Mouse (Mus musculus) 416B (cell line): Measurements from ENCODE around the gene Pafah2.
A peak's percentile ranks its signal among the peaks of the same experiment; 100 is the strongest.
"Not testable (repeated sequence)": the region's sequence is repeated elsewhere in the genome, so short reads cannot be mapped to it uniquely, and the experiment has no call there.

Experiments used
- DNase-seq: peaks from one replicate; pipeline ENCODE4 v3.0.0; 2011; ENCODE audit warnings: low read depth

The Pafah2 gene

DNA sequence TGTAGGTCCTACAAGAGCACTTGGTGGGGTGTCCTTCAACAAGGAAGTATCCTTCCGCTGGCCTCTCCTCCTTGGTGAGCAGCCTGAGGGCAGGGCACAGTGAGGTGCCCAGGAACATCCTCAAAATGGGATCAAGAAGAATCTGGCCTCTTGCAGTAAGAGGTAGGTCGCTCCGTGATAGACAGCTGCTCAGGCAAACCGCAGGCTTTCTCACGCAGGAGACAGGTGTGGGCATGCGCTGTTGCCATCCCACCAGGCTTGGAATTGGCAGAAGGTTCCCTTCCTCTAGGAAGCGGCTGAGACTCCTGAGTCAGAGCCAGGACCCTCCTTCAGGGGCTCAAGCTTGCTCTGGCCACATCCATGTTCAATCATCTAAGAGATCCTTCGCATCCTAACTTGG is 22.8 kb upstream of the Pafah2 start:
- no peak for DNase-seq

DNA sequence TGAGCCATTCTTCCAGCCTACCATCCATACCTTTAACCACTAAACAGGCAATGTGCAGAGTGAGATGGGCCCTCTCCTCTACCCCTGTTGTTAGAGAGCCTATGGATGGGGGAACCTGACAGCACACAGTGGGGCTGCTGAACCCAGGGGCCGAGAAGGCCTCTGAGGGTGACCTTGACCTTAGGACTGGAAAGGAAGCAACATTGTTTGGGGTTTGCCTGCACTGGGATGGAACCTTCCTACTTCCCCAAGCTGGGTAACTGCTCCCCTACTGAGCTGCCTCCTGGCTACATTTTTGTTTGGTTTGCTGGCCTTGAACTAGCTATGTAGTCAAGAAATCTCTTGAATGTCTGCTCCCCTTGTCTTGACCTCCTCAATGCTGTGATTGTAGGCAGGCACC is 21.8 kb upstream of the Pafah2 start:
- DNase-seq = no peak

DNA sequence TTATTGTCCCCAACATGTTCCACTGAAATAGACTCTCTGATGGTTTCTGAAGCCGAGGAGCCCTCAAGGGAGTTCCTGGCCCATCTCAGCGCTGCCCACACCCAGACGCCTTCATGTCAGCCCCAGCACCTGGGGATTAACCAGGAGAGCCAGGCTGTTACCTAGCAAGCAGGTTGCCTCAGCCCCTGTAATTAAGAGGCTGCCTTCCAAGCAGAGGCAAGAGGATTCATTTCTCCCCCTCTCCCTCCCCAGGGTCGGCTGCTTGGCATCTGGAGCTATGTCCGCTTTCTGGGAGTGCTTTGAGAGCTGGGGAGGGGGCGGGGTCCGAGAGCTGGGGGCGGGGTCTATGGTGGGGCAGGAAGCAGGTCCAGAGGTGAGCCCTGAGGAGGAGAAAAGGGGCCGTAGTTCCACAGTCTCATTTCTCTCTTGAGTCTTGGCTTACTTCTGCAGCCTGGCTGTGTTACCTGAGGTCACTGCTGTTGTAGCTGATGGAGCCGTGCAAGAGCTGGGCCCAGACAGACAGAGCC is 18.0 kb upstream of the Pafah2 start:
- no peak for DNase-seq

DNA sequence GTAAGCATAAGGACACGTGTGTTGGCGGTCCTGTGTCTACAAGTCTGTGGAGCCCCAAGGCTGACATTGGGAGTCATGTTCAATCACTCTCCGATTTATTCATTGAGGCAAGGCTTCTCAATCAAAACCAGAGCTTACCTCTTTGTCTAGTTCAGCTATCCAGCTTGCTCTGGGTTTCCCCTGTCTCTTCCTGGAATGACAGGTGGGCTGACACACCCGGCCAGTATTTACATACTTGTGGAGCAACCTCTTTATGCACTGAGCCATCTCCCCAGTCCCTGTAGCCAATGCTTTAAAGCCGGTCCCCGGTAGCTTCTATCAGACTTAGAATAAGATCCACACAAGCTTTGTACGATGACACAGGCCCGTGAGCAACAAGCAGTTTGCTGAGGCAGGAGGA is 16.6 kb upstream of the Pafah2 start:
- no peak for DNase-seq

DNA sequence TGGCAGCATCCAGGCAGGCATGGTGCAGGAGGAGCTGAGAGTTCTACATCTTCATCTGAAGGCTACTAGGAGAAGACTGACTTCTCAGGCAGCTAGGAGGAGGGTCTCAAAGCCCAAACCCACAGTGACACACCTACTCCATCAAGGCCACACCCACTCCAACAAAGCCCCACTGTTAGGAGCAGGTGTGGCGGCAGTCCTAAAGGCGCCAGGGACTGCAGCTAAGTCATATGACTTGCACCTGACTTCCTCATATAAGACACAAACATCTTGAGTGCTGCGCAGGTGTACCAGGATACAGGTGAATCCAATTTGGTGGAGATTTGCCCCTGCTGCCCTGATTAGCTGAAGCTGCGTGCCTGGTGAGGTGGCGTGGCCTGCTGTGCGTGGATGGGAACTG is 12.4 kb upstream of the Pafah2 start, which contains the start of gene Extl1:
TSS of gene Extl1 (minus strand) at position 101 of the 400 bp plus-strand sequence.
- not testable (repeated sequence) for DNase-seq

DNA sequence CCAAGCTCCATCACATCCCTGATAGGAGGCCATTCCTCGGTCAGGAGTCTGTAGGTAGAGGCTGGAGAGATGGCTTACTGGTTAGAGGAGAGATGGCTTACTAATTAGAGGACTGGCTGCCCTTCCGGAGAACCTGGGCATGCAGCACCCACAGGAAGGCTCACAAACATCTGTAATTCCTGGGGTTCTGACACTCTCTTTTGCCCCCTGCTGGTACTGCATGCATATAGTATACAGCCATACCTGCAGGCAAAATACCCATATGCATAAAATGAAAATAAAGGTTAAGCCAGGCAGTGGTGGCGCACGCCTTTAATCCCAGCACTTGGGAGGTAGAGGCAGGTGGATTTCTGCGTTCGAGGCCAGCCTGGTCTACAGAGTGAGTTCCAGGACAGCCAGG is 8.9 kb upstream of the Pafah2 start:
- DNase-seq = peak; percentile 42

DNA sequence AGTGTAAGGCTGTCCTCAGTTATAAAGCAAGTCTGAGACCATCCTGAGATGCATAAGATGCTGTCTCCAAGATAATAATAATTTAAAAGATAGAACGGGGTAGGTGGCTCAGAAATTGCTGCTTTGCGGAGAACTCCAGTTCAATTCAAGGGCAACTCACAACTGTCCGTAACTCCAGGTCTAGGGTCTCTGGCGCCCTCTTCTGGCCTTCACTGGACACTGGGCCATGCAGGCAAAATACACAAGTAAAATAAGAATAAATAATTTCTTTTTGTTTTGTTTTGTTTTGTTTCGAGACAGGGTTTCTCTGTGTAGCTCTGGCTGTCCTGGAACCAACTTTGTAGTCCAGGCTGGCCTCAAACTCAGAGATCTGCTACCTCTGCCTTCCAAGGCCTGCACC is 7.7 kb upstream of the Pafah2 start:
- DNase-seq = peak; percentile 84

DNA sequence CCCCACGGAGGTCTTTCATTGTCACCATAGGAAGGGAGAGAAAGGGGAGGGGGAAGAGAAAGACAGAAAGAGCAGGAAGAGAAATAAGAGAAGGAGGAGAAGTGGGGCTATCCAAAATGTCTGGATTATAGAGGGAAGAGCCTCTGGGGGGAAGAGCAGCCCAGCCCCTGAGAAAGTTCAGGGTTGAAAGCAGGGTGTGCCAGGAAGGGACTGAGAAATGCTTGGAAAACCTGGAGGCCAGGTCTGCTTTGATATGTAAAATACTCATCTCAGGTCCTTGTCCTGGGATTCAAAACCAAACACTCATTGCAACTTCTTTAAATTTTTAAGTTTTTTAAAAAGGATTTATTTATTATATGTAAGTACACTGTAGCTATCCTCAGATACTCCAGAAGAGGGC is 4.5 kb upstream of the Pafah2 start:
- DNase-seq = no peak

DNA sequence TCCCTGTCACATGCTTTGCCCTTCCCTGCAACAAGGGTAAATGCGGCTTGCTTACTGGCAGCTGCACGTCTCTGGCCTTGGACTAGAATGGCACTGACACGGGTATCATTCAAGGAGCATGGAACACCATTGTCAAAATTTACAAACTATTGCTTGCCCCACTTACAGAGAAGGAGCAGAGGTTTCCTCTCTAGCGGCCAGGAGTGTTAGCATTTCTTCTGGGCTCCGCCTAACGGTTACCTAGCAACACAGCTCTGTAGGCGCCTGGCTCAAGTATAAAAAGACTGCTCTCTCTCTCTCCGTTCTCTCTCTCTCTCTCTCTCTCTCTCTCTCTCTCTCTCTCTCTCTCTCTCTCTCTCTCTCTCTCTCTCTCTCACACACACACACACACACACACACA is 3.5 kb upstream of the Pafah2 start:
- peak; percentile 27 for DNase-seq

DNA sequence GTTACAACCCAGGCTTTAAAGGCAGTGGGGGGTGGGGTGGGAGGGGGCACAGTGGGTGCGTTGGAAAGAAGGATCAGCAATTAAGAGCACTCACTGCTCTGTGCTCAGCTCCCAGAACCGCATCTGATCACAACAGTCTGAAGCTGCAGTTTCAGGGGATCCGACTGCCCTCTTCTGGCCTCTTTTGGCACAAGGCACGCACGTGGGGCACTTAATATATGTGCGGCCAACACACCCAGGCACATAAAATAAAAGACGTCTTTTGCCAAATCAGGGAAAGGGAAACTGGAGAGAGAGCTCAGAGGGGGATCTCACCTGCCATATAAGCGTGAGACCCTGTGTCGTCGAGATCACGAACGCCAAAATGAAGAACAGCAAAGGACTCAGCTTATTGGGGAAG is 3.1 kb upstream of the Pafah2 start:
- DNase-seq = peak; percentile 36

DNA sequence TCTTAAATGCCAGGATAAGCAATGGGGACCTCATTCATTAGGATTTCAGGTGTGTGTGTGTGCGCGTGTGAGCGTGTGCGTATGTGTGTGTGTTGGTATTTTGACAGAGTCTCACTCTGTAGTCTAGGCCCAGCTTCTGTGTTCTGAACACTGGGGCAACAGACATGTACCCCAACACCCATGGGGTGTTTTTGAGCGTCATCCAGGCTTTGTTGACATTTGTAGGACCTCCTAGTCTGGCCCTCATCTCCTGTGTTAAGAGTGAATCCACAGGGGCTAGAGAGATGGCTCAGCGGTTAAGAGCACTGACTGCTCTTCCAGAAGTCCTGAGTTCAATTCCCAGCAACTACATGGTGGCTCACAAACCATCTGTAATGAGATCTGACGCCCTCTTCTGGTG is 978 bp upstream of the Pafah2 start:
- no peak for DNase-seq

DNA sequence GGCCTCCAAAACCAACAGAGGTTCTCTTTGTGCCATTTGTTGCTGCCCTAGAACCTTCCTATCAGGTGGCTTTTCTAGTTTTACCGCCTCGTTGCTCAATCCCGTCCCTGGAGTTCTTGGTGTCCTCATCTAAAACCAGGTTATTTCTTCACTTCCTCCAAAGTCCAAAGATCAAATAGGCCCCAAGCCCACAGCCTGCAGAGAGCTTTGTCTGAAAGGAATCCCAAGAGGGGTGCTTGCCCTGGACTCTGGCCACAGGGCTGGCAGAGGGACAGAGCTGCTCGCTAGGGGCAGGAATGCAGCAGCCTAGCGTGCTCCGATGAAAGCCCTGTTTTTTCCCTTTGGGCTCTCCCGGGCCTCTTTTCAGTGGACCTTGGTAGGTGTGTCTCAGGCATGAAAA is 1.0 kb downstream of the Pafah2 start:
- peak; percentile 89 for DNase-seq

DNA sequence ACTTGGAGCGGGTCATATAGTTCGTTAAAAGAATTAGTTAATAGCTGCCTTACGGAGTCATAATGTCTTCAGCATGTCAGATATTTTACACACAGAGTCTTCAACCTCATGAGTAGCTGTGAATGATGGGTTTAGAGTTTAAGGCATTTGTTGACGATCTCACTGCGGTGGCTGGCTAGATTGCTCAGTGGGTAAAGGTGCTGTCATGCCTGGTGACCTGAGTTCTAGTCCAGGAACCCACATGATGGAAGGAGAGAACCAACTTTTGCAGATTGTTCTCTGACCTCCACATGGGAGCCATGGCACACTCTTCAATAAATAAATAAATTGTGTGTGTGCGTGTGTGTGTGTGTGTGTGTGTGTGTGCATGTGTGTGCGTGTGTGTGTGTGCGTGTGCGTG is 1.6 kb downstream of the Pafah2 start:
- no peak for DNase-seq

DNA sequence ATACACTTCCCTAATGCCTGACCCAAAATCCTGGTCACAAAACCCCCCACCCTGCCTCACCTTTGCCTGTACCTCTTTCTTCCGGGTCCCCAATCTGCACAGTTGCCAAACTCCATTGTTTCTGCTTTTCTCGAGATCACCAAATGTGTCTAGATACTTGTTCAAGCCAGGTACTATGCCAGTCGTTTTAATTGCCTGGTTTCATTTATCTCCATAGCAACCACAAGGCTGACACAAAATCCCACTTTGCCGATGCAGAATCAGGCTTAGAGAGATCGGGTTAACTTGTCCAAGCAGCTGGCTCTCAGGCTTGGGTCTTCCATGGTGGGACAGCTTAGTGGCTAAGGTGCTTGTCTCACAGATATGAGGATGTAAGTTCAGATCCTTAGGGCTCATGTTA is 4.1 kb downstream of the Pafah2 start:
- peak; percentile 14 for DNase-seq

DNA sequence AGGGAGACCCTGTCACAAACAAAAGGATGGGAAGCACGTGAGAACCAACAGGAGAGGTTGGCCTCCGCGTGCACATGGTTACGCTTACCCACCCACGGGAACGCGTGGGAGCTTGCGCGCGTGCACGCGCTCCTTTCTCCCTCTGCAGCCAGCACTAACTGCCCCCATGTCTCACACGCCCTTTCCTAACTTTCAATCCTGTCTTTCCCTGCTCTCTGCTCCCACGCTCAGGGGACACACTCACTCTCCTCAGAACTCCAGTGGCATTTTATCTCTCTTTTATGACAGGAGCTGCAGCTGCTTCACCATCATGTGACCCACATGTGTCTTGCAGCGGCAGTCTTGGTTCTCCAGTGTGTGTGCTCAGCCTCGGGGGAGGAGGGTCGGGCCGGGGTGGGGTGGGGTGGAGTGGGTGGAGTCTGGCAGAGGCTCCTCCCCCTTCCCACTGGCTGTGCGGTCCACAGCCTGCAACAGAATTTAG is 5.1 kb downstream of the Pafah2 start:
- DNase-seq = peak; percentile 91

DNA sequence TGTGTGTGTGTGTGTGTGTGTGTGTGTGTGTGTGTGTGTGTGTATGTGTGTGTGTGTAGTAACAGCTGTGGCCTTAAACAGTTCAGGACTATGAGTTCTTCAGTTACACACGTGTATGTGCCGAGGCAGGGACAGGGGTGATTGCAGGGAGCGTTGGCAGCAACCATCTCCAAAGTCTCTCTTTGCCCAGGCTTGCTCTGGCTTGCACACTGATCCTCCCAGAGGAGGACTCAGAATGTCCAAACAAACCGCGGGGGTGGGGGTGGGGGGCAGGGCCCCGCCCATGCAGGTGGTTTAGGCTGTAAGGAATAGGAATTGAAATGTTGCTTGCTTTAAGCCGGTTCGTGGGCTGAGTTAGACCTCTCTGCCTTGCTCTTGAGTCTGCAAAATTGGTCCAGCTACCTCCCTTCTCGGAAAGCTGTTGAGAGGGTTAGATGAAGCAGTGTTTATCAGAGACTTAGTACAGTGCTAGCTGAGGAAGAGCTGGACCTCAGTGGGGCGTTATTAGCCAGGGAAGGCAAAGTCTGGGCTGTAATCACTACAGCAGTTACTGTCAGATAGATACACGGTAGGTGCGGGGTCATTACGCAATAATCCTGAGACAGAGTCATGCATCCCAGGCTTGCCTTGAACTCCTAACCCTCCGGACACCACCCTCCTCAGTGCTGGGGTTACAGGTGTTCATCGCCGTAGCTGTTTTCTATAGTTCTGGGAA is 5.9 kb downstream of the Pafah2 start:
- DNase-seq = peak; percentile 82

DNA sequence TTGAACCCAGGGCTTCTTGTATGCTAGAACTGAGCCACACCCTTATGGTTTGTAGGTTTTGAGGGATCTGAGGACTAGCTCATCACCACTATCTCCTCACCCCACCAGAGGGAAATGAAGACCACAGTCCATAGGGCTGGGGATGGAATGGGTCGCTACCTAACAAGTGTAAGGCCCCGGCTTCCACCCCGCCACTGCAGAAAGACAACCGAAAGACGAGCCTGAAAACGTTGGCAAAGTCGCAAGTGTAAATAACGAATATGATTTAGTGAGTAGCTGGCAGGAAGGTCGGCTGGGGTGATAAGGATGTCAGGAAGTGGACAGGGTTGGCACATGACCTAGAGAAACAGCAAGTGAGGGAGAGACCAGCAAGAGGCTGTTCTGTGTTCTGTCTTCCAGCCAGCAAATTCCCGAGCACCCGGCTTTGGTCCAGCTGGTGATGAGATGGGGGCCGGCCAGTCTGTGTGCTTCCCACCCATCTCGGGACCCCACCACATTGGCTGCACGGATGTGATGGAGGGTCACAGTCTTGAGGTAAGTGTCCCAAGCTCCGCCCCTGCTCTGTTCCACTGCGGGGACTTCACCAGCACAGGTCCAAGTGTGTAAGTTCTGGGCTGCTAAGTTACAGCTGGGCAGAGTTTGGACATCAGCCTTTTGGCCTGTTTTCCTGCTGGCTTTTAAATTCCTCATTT is 6.6 kb downstream of the Pafah2 start:
- peak; percentile 94 for DNase-seq

DNA sequence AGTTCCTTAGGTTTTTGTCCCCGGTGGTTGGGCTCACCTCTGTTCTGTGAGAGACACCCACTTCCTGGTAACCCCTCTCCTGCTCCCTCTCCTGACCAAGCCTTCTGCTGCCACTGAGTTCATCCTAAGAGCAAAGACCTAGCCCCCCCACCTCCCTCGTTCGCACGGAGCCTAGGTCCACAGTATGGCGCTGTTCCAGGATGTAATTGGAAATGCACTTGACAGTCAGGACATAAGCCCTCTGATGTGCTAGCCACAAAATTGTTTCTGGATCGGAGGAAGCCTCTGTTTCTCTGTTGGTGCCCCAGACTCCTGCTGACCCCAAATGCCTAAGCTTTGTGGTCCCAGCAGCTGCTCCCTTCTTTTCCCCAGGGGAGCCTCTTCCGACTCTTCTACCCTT is 7.6 kb downstream of the Pafah2 start:
- DNase-seq = peak; percentile 77

DNA sequence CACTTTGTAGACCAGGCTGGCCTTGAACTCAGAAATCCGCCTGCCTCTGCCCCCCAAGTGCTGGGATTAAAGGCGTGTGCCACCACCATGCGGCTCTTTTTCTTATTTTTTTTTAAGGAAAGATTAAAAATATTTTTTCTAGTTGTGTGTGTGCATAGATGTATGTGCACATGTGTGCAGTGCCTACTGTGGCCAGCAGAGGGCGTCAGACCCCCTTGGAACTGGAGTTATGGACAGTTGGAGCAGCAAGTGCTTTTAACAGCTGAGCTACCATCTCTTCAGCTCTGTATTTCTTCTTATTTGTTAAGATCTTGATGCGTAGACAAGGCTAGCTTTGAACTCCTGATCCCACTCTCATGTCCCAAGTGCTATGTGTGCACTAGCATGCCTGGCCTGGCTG is 13.2 kb downstream of the Pafah2 start:
- peak; percentile 63 for DNase-seq

DNA sequence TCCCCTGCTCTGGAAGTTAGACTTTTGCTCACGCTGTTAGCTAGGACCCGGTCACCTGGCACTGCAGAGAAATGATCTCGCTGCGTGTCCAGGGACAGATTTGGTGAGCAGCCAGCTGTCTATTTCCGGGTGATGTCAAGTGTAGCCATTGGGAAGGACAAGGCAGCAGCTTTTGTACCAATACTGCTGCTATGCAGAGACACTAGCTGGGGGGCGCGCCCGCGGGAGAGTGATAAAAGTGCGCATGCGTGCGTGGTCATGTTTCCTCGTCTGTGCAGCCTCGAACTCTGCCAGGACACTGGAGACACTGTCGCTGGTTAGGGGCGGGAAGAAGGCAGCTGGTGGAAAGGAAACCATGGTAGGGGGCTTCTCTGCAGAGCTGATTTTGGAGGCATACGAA is 20.1 kb downstream of the Pafah2 start:
- no peak for DNase-seq

DNA sequence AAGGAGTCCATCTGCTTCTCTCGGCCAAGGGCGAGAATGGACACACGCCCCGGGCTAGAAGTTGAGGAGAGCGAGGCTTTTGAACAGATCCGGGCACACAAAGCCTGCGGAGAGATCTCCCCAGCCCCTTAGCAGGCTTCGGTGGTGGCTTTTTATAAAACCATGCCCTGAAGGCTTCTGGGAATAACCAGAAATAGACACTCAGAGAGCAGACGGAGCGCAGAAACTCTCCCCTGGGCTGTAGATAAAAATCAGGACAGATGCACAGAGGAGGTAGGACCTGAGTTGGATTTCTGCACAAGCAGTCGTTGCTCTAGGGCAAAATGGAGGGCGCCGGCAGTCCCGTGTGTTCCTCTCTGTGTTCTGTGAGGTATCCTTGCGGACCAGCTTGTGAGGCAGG is 20.5 kb downstream of the Pafah2 start:
- no peak for DNase-seq

DNA sequence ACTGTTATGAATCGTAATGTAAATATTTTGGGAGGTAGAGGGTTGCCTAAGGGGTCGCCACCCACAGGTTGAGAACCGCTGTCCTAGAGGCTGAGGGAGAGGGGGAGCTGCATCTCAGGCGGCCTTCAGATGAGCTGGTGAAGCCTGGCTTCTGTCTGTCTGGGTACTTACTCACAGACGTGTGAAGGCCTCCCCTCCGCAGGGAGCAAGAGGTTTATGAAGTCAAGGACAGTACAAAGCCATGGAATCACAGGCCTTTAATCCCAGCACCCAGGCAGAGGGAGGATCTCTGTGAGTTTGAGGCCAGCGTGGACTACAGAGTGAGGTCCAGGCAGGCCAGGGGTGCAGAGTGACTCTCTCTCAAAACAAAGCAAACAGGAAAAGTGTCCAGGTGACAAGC is 21.0 kb downstream of the Pafah2 start:
- no peak for DNase-seq

DNA sequence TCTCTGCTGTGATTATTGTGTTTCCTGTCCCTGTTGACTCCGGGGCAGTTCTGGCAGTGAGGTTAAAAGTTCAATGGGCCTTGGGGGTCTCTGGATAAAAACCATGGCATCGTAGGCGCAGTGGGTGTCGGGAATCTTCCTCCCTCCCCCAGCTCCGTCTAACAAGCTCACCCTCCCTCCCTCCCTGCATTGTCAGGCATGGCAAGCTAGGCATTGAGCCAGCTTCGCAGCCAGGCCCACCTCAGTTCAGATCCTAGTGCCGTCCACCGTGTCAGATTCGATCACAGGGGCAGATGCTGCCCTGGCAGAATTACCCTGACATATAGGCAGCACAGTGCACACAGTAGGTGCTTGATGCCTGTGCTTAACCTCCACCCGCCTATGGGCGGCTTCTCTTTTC is 25.9 kb downstream of the Pafah2 start:
- DNase-seq = no peak

DNA sequence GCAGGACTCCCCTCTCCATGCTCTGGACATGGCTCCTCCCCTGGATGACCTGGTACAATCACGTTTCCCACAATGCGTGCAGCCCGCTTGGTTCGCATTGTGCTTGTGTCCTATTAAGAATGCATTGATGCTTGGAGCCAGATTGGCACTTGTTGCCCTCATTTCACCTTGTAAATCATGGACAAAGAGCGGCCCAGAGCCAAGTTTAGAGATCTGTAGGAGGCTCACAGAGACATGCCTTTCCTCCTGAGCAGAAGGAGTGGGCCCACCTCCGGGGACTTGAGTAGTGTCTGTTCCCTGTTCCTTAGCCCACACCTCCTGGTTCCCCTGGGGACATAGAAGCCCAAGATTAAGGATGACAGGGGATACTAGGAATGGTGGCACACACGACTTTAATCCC is 27.8 kb downstream of the Pafah2 start:
- no peak for DNase-seq
